Mouse (Mus musculus): ENCODE results near the gene Ctdnep1. TPM values are rescaled to one million over a fixed set of nuclear protein-coding genes. Genes with fewer than 3 reads are reported as not detected.

Gene Ctdnep1
- total and polyA plus RNA-seq, 3 experiments = 42.9 to 143 (median 66.7) TPM

GRCm38 (mm10) chr11:69980196-69981140 is 488 bp upstream of the Ctdnep1 start (continued):
- TF ChIP-seq ETS1 (conservative IDR thresholded peaks at IDR 0.05; ENCODE audit: low read depth, low read length) (peak; percentile 70), MAFK (IDR thresholded peaks at IDR 0.05; ENCODE audit: insufficient replicate concordance, low read length) (no peak), POLR2A (IDR thresholded peaks at IDR 0.05; ENCODE audit: low read depth, low read length) (peak; percentile 90), ELF1 (IDR thresholded peaks at IDR 0.05; ENCODE audit: low read depth, low read length) (peak; percentile 85), CTCF (conservative IDR thresholded peaks at IDR 0.05 in 1 of 2, IDR thresholded peaks at IDR 0.05 in 1 of 2; ENCODE audit: low read depth in 2 of 2, low read length in 2 of 2) (no peak), GABPA (IDR thresholded peaks at IDR 0.05; ENCODE audit: insufficient replicate concordance, low read depth, low read length) (peak; percentile 64; the same call in 1 of the 2 replicates), TBP (conservative IDR thresholded peaks at IDR 0.05; ENCODE audit: low read depth, low read length) (peak; percentile 95), IRF4 (IDR thresholded peaks at IDR 0.05; ENCODE audit: low read depth, low read length) (peak; percentile 52; the same call in 1 of the 2 replicates), JUND (conservative IDR thresholded peaks at IDR 0.05; ENCODE audit: low read depth, low read length) (0 out of 2 replicates have a peak, but pooled peaks have one; percentile 7), E2F4 (IDR thresholded peaks at IDR 0.05; ENCODE audit: insufficient replicate concordance, low read depth, low read length) (peak; percentile 68; the same call in 1 of the 2 replicates)

DNA sequence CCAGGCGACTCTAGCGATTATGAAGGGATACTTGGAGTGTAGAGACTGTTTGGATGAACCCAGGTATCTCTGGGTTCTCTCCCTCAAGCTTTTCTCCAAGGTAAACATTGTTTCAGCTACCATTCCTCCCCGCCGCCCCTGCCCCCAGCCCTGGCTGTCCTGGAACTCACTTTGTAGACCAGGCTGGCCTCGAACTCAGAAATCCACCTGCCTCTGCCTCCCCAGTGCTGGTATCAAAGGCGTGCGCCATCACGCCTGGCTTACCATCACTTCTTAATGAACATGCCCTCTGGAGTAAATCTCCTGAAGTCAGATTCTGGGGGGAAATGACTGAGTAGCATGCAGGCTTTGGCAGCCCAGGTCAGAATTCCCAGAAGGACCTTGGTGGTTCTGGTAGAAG is 1.3 kb downstream of the Ctdnep1 start, which contains the start of gene Elp5:
Gene Elp5, minus strand, starts transcription at position 293 of the 400 bp plus-strand sequence.
- peaks cover 32 to 58% of the 10 kb centered on the region in 2 experiments for H3K36me3 ChIP-seq (replicated peaks in 1 of 2; ENCODE audit: control insufficient read depth in 1 of 2, insufficient read depth in 1 of 2, low read length in 1 of 2)
- no peak for DNase-seq (ENCODE audit: extremely low read depth)
- dilution Hi-C loops (cut with MboI; ENCODE audit: extremely low pct_ligation_motif_present, extremely low pct_unique_long_range_greater_than_20kb, low sequenced_read_pairs) = no loop called here
- peaks cover 45% of the 10 kb centered on the region for H3K79me2 ChIP-seq (replicated peaks; ENCODE audit: control insufficient read depth, extremely low read depth, insufficient read depth, poor library complexity, severe bottlenecking)
- peak within 1 kb of the TSS; percentile 89 for H3K9ac ChIP-seq (ENCODE audit: insufficient read depth, low read depth)
- H3K4me3 ChIP-seq (replicated peaks in 1 of 3; ENCODE audit: low read depth in 2 of 3, low read length in 2 of 3, poor library complexity in 1 of 3) = peak within 1 kb of the TSS; percentile 76 to 92 (median 82)
- in situ Hi-C loops (cut with MboI; ENCODE audit: low pct_ligation_motif_present, low pct_unique_long_range_greater_than_20kb, low sequenced_read_pairs) = no loop called here
- TF ChIP-seq POLR2A (IDR thresholded peaks at IDR 0.05; ENCODE audit: low read depth, low read length) (0 out of 2 replicates have a peak, but pooled peaks have one; percentile 21), MAX (IDR thresholded peaks at IDR 0.05; ENCODE audit: low read length) (no peak)
- peak within 1 kb of the TSS; percentile 57 for H3K27ac ChIP-seq (ENCODE audit: insufficient read depth, low read depth)
- H3K27me3 ChIP-seq (replicated peaks) = no peaks in the 10 kb centered on the region
- H3K4me1 ChIP-seq (ENCODE audit: control insufficient read depth in 1 of 2, insufficient read depth in 2 of 2) = peaks cover 5 to 33% of the 10 kb centered on the region in 2 experiments
- H3K4me2 ChIP-seq (ENCODE audit: insufficient read depth, low read depth, poor library complexity, severe bottlenecking) = peak within 1 kb of the TSS; percentile 91
- H3K9me3 ChIP-seq (replicated peaks; ENCODE audit: low read length) = peaks cover 2% of the 10 kb centered on the region

- H3K36me3 ChIP-seq (replicated peaks in 1 of 2; ENCODE audit: control insufficient read depth in 1 of 2, insufficient read depth in 1 of 2, low read length in 1 of 2) = peaks cover 34 to 59% of the 10 kb centered on the region in 2 experiments
- H3K27ac ChIP-seq (ENCODE audit: insufficient read depth, low read depth) = no peak overlapping the region
- H3K9me3 ChIP-seq (replicated peaks; ENCODE audit: low read length) = peaks cover 2% of the 10 kb centered on the region
- no peak overlapping the region for H3K4me3 ChIP-seq (replicated peaks in 1 of 3; ENCODE audit: low read depth in 2 of 3, low read length in 2 of 3, poor library complexity in 1 of 3)
- peaks cover 5 to 33% of the 10 kb centered on the region in 2 experiments for H3K4me1 ChIP-seq (ENCODE audit: control insufficient read depth in 1 of 2, insufficient read depth in 2 of 2)
- peaks cover 45% of the 10 kb centered on the region for H3K79me2 ChIP-seq (replicated peaks; ENCODE audit: control insufficient read depth, extremely low read depth, insufficient read depth, poor library complexity, severe bottlenecking)
- no peaks in the 10 kb centered on the region for H3K27me3 ChIP-seq (replicated peaks)
- in situ Hi-C loops (cut with MboI; ENCODE audit: low pct_ligation_motif_present, low pct_unique_long_range_greater_than_20kb, low sequenced_read_pairs) (no loop called here), dilution Hi-C loops (cut with MboI; ENCODE audit: extremely low pct_ligation_motif_present, extremely low pct_unique_long_range_greater_than_20kb, low sequenced_read_pairs) (no loop called here)
- TF ChIP-seq ZKSCAN1 (IDR thresholded peaks at IDR 0.05; ENCODE audit: borderline replicate concordance, low read depth, low read length) = no peak
- TF ChIP-seq CTCF (conservative IDR thresholded peaks at IDR 0.05 in 1 of 2, IDR thresholded peaks at IDR 0.05 in 1 of 2; ENCODE audit: low read depth in 2 of 2, low read length in 2 of 2) = no peak
- no peak for TF ChIP-seq TCF12 (IDR thresholded peaks at IDR 0.05; ENCODE audit: low read depth, low read length)
- no peak for TF ChIP-seq GABPA (IDR thresholded peaks at IDR 0.05; ENCODE audit: insufficient replicate concordance, low read depth, low read length)
- TF ChIP-seq PAX5 (IDR thresholded peaks at IDR 0.05; ENCODE audit: low read length) = no peak
- TF ChIP-seq MXI1 (IDR thresholded peaks at IDR 0.05; ENCODE audit: low read depth, low read length) = no peak
- TF ChIP-seq POLR2AphosphoS2 (IDR thresholded peaks at IDR 0.05; ENCODE audit: low read depth, low read length) = no peak
- no peak for TF ChIP-seq RAD21 (IDR thresholded peaks at IDR 0.05; ENCODE audit: low read depth, low read length)
- TF ChIP-seq NRF1 (IDR thresholded peaks at IDR 0.05; ENCODE audit: low read depth, low read length) = no peak
- no peak for DNase-seq (ENCODE audit: extremely low read depth)
- peak overlapping the region; percentile 89; the same call in 1 of the 2 replicates for H3K9ac ChIP-seq (ENCODE audit: insufficient read depth, low read depth)
- peak overlapping the region; percentile 91 for H3K4me2 ChIP-seq (ENCODE audit: insufficient read depth, low read depth, poor library complexity, severe bottlenecking)
These were observed 1.9 kb downstream of the Ctdnep1 start for GRCm38 (mm10) chr11:69982877-69983276.

All from CH12.LX (cell line).